Mouse (Mus musculus) adrenal gland, postnatal 14 days (tissue): ENCODE results near the gene Cisd2. TPM values are rescaled to one million over a fixed set of nuclear protein-coding genes. Genes with fewer than 3 reads are reported as not detected.

ENCODE experiments used
- DNase-seq: peaks from one replicate; pipeline ENCODE4 v3.0.0; 2021; ENCODE audit warnings: mixed read lengths
- total RNA-seq: library from RNA; stranded (reverse); gene quantifications from 2 replicates; pipeline ENCODE4 v1.2.3, GENCODE M21; 2021

Gene Cisd2
- total RNA-seq, 1 experiment from 2014 or later, result 31.1 TPM

- DNase-seq, result no peak
These were observed 11.9 kb downstream of the Cisd2 start for GRCm38 (mm10) chr3:135411824-135412223.

- DNase-seq, result no peak
These were observed 12.7 kb downstream of the Cisd2 start for GRCm38 (mm10) chr3:135411056-135411455.

- no peak for DNase-seq
These were observed 14.5 kb downstream of the Cisd2 start for GRCm38 (mm10) chr3:135409219-135409618.

GRCm38 (mm10) chr3:135407351-135407750 lies 16.4 kb downstream of the Cisd2 start:
- no peak for DNase-seq

- DNase-seq, result no peak
These were observed 19.1 kb downstream of the Cisd2 start for GRCm38 (mm10) chr3:135404599-135404998.

- DNase-seq, result no peak
These were observed 19.9 kb downstream of the Cisd2 start for GRCm38 (mm10) chr3:135403856-135404255.

- DNase-seq, result no peak
These were observed 20.5 kb downstream of the Cisd2 start for GRCm38 (mm10) chr3:135403211-135403610.

- peak; percentile 92 for DNase-seq
These were observed 21.5 kb downstream of the Cisd2 start for GRCm38 (mm10) chr3:135402201-135402658.

GRCm38 (mm10) chr3:135397112-135397511 lies 26.6 kb downstream of the Cisd2 start:
- DNase-seq, result no peak

- peak; percentile 47 for DNase-seq
These were observed 27.6 kb downstream of the Cisd2 start for GRCm38 (mm10) chr3:135396081-135396480.

GRCm38 (mm10) chr3:135395085-135395484 lies 28.6 kb downstream of the Cisd2 start:
- DNase-seq, result no peak

- DNase-seq, result peak; percentile 38
These were observed 30.5 kb downstream of the Cisd2 start for GRCm38 (mm10) chr3:135393186-135393585.

- no peak for DNase-seq
These were observed 43.9 kb downstream of the Cisd2 start for GRCm38 (mm10) chr3:135379868-135380267.

GRCm38 (mm10) chr3:135377445-135377844 lies 46.3 kb downstream of the Cisd2 start:
- DNase-seq, result no peak

- DNase-seq, result no peak
These were observed 47.9 kb downstream of the Cisd2 start for GRCm38 (mm10) chr3:135375836-135376235.

GRCm38 (mm10) chr3:135357394-135357793 lies 66.3 kb downstream of the Cisd2 start:
- DNase-seq, result no peak

Other genes with a start within 250 kb of the Cisd2 start
- gene Cenpe, start 211.4 kb downstream of the Cisd2 start, total RNA-seq, result 6.3 and 8.7 TPM in 2 replicates
- 3.0 and 4.1 TPM in 2 replicates for gene Bdh2, start 142.7 kb downstream of the Cisd2 start, total RNA-seq
- gene Slc9b2, start 116.2 kb downstream of the Cisd2 start, total RNA-seq, result 0.85 and 1.4 TPM in 2 replicates
- gene Slc9b1, start 75.9 kb downstream of the Cisd2 start, total RNA-seq, result 0.79 and 1.3 TPM in 2 replicates
- 378 and 407 TPM in 2 replicates for gene Ube2d3, start 14.2 kb upstream of the Cisd2 start, total RNA-seq
- gene Manba, start 61.7 kb upstream of the Cisd2 start, total RNA-seq, result 11.9 and 16.2 TPM in 2 replicates